Mouse (Mus musculus) brain, embryonic 14.5 days (tissue): ENCODE data around the gene Tmem174. TPM values are rescaled to one million over a fixed set of nuclear protein-coding genes. Genes with fewer than 3 reads are reported as not detected.

Experiments
- DNase-seq: peaks from one replicate; pipeline ENCODE4 v3.0.0-alpha.2; 2011; ENCODE audit warnings: low read depth
- CTCF ChIP-seq: fragments of 200-500 bp; IDR thresholded peaks from 2 replicates; pipeline ENCODE4 v1.5.1; 2012; ENCODE audit warnings: inconsistent platforms, mild to moderate bottlenecking, moderate library complexity, borderline replicate concordance; ENCODE audit not compliant: insufficient read depth, insufficient read length; ENCODE audit errors: extremely low read depth
- POLR2A ChIP-seq: fragments of 200-500 bp; IDR thresholded peaks from 2 replicates; pipeline ENCODE4 v1.6.1; 2012; ENCODE audit warnings: mild to moderate bottlenecking, inconsistent platforms, borderline replicate concordance; ENCODE audit not compliant: poor library complexity, insufficient read depth, insufficient read length, severe bottlenecking; ENCODE audit errors: extremely low read depth
- polyA plus RNA-seq: library from polyadenylated mRNA; depleted of rRNA; stranded (reverse); fragments of >200 nt; gene quantifications from 2 replicates; pipeline ENCODE4 v1.2.3, GENCODE M21; 2012

Gene Tmem174
- polyA plus RNA-seq, 1 experiment, result not detected

GRCm38 (mm10) chr13:98655346-98655745, 18.1 kb upstream of the Tmem174 start:
- DNase-seq, result no peak
- TF ChIP-seq CTCF (no peak), POLR2A (no peak)

- TF ChIP-seq CTCF (no peak), POLR2A (no peak)
- peak; percentile 13 for DNase-seq
Observed at GRCm38 (mm10) chr13:98654129-98654939, 17.1 kb upstream of the Tmem174 start.

- DNase-seq, result no peak
- TF ChIP-seq CTCF, result no peak
- TF ChIP-seq POLR2A, result no peak
Observed at GRCm38 (mm10) chr13:98652194-98652593, 15.0 kb upstream of the Tmem174 start.

GRCm38 (mm10) chr13:98651228-98651977, 14.2 kb upstream of the Tmem174 start:
- DNase-seq, result no peak
- TF ChIP-seq POLR2A (no peak), CTCF (no peak)

- TF ChIP-seq CTCF (no peak), POLR2A (no peak)
- no peak for DNase-seq
Observed at GRCm38 (mm10) chr13:98647775-98648568, 10.8 kb upstream of the Tmem174 start.

GRCm38 (mm10) chr13:98638507-98639166, 1.4 kb upstream of the Tmem174 start:
- TF ChIP-seq POLR2A (no peak), CTCF (no peak)
- no peak for DNase-seq

- no peak for DNase-seq
- TF ChIP-seq CTCF (no peak), POLR2A (no peak)
Observed at GRCm38 (mm10) chr13:98636571-98636970, 639 bp downstream of the Tmem174 start.

- DNase-seq, result peak; percentile 9
- TF ChIP-seq POLR2A (no peak), CTCF (peak; percentile 35; the same call in 1 of the 2 replicates)
Observed at GRCm38 (mm10) chr13:98633641-98634484, 3.3 kb downstream of the Tmem174 start.

- TF ChIP-seq POLR2A (no peak), CTCF (no peak)
- no peak for DNase-seq
Observed at GRCm38 (mm10) chr13:98632306-98632942, 4.8 kb downstream of the Tmem174 start.
